Mouse (Mus musculus) forebrain, embryonic 13.5 days (tissue): ENCODE data around the gene Traf3. TPM values are rescaled to one million over a fixed set of nuclear protein-coding genes. Genes with fewer than 3 reads are reported as not detected.

Experiments
- ATAC-seq: fragments of 200-750 bp; cut with Nextera tagmentation; 2 replicates; pipeline ENCODE4 v1.8.0; 2017
- H3K27ac ChIP-seq: fragments of 300-500 bp; sonication (generic); 2 replicates; pipeline ENCODE4 v1.5.1; 2015; ENCODE audit warnings: inconsistent platforms, mild to moderate bottlenecking, moderate library complexity
- H3K27me3 ChIP-seq: fragments of 300-500 bp; sonication (generic); 2 replicates; pipeline ENCODE4 v1.6.1; 2015; ENCODE audit warnings: mild to moderate bottlenecking, inconsistent platforms
- H3K36me3 ChIP-seq: fragments of 300-500 bp; sonication (generic); 2 replicates; pipeline ENCODE4 v1.6.1; 2015; ENCODE audit warnings: mild to moderate bottlenecking, inconsistent platforms; ENCODE audit not compliant: poor library complexity, severe bottlenecking
- H3K4me1 ChIP-seq: fragments of 300-500 bp; sonication (generic); 2 replicates; pipeline ENCODE4 v1.6.1; 2015; ENCODE audit warnings: inconsistent platforms
- H3K4me2 ChIP-seq: fragments of 300-500 bp; sonication (generic); 2 replicates; pipeline ENCODE4 v1.6.1; 2015; ENCODE audit warnings: inconsistent platforms, mild to moderate bottlenecking, moderate library complexity
- H3K4me3 ChIP-seq: fragments of 300-500 bp; sonication (generic); 2 replicates; pipeline ENCODE4 v1.5.1; 2015; ENCODE audit warnings: mild to moderate bottlenecking, inconsistent platforms
- H3K9ac ChIP-seq: fragments of 300-500 bp; sonication (generic); 2 replicates; pipeline ENCODE4 v1.6.1; 2015; ENCODE audit warnings: mild to moderate bottlenecking, inconsistent platforms
- H3K9me3 ChIP-seq: fragments of 300-500 bp; sonication (generic); replicated peaks from 2 replicates; pipeline ENCODE4 v1.6.1; 2016; ENCODE audit warnings: inconsistent platforms
- WGBS: fragments of 180-500 bp; shearing (Covaris S2); methylation state at CpG from one replicate; pipeline ENCODE4 v1.1.7; 2015; 5-methylcytosine and 5-hydroxymethylcytosine counted together
- polyA plus RNA-seq: library from polyadenylated mRNA; unstranded; fragments of >200 nt; fragmentation: Nextera tagmentation; extraction: Ambion mirVana; gene quantifications from 2 replicates; pipeline ENCODE4 v1.2.1, GENCODE M21; 2015

Gene Traf3
- polyA plus RNA-seq, 1 experiment from 2014 or later, result 12.8 TPM

GRCm38 (mm10) chr12:111241916-111242315 is 75.7 kb downstream of the Traf3 start:
- no peak overlapping the region for H3K4me2 ChIP-seq
- H3K9ac ChIP-seq, result no peak overlapping the region
- H3K27ac ChIP-seq, result no peak overlapping the region
- no peaks in the 10 kb centered on the region for H3K27me3 ChIP-seq
- H3K36me3 ChIP-seq, result peaks cover 82% of the 10 kb centered on the region
- no peak overlapping the region for H3K4me3 ChIP-seq
- no peak for ATAC-seq
- H3K9me3 ChIP-seq, result no peaks in the 10 kb centered on the region
- WGBS, result 89% methylated on average over 6 of the region's 6 CpGs
- H3K4me1 ChIP-seq, result peaks cover 9% of the 10 kb centered on the region

DNA sequence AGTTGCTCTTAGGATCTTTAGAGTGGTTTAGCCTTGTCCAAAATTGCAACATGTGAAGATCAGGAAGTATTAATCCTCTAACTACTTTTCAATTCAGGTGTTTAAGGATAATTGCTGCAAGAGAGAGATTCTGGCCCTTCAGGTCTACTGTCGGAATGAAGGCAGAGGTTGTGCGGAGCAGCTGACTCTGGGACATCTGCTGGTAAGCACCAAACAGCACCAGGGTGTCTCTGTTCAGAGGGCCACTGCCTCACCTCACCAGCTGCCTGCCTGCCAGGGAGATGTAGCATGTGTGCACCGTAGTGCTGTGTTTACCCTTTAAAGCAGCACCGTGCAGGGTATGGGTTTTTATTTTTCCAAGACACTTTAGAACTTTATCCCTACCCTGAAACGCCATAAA is 76.2 kb downstream of the Traf3 start:
- Histone ChIP-seq H3K9me3 (no peaks in the 10 kb centered on the region), H3K4me1 (peaks cover 9% of the 10 kb centered on the region), H3K27me3 (no peaks in the 10 kb centered on the region), H3K9ac (no peak overlapping the region), H3K36me3 (peaks cover 86% of the 10 kb centered on the region), H3K4me3 (no peak overlapping the region), H3K4me2 (no peak overlapping the region), H3K27ac (no peak overlapping the region)
- ATAC-seq, result no peak
- WGBS, result 94% methylated on average over 5 of the region's 5 CpGs

- no peak overlapping the region for H3K4me3 ChIP-seq
- no peaks in the 10 kb centered on the region for H3K9me3 ChIP-seq
- H3K4me2 ChIP-seq, result no peak overlapping the region
- H3K27ac ChIP-seq, result no peak overlapping the region
- no peak overlapping the region for H3K9ac ChIP-seq
- peaks cover 86% of the 10 kb centered on the region for H3K36me3 ChIP-seq
- H3K4me1 ChIP-seq, result peaks cover 2% of the 10 kb centered on the region; the same call in 1 of the 2 replicates
- 96% methylated on average over 12 of the region's 12 CpGs for WGBS
- no peak for ATAC-seq
- H3K27me3 ChIP-seq, result no peaks in the 10 kb centered on the region
Measured at GRCm38 (mm10) chr12:111243733-111244132, 77.6 kb downstream of the Traf3 start.

DNA sequence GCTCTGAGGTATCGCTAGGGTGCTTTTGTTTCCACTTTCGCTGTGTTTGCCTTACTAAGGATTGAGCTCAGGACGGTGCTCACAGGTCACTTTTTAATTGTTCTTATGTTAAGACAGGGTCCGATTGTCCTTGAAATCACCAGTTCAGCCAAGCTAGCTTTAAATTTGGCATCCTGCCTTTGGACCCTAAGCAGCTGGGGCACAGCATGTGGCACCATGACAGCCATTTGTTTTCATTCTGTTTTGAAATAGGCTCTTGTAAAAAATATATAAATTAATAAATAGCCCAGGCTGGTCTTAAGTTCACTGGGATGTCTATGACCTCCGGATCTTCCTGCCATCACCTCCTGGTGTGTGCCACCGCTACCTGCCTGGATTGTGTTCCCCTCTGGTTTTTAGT is 78.9 kb downstream of the Traf3 start:
- H3K27me3 ChIP-seq, result no peaks in the 10 kb centered on the region
- no peak overlapping the region for H3K4me2 ChIP-seq
- WGBS, result 71% methylated on average over 6 of the region's 6 CpGs
- H3K9me3 ChIP-seq, result no peaks in the 10 kb centered on the region
- no peak for ATAC-seq
- H3K9ac ChIP-seq, result no peak overlapping the region
- no peaks in the 10 kb centered on the region for H3K4me1 ChIP-seq
- peaks cover 74% of the 10 kb centered on the region for H3K36me3 ChIP-seq
- H3K27ac ChIP-seq, result no peak overlapping the region
- H3K4me3 ChIP-seq, result no peak overlapping the region

DNA sequence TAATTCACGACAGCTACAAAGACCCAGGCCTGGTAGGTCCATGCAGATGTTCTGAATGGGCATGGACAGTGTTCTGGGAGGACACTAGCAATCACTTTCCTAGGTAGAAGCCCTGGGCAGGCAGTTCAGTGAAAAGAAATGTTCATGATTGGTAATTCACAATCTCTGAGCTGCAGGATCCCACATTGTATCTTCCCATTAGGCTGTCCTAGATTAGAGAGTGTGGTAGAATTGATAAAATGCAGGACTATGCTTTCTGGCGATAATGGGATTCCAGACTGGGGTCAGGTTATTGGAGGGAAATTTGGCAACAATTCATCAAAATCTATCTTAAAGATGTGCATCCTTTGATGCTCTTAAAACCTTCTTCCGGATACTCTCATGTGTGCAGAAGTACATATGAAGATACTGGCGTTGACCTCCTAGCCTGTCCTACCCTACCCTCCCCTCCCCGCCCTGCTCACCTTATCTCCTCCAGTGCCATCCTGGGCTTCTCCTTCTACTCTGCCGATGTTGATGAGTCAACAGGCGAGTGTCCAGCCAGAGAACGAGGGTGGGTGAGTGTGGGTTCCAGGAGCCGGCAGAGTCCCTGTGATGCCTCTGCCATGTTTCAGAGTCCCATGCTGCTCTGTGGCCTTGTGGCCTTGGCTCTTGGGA is 80.8 kb downstream of the Traf3 start:
- no peak overlapping the region for H3K27ac ChIP-seq
- no peak overlapping the region for H3K9ac ChIP-seq
- no peak for ATAC-seq
- 96% methylated on average over 9 of the region's 9 CpGs for WGBS
- H3K9me3 ChIP-seq, result no peaks in the 10 kb centered on the region
- no peaks in the 10 kb centered on the region for H3K27me3 ChIP-seq
- H3K4me1 ChIP-seq, result no peaks in the 10 kb centered on the region
- H3K36me3 ChIP-seq, result peaks cover 67% of the 10 kb centered on the region
- no peak overlapping the region for H3K4me2 ChIP-seq
- no peak overlapping the region for H3K4me3 ChIP-seq

- Histone ChIP-seq H3K27ac (no peak overlapping the region), H3K36me3 (peaks cover 61% of the 10 kb centered on the region), H3K4me1 (no peaks in the 10 kb centered on the region), H3K4me2 (no peak overlapping the region), H3K4me3 (no peak overlapping the region), H3K9me3 (no peaks in the 10 kb centered on the region), H3K27me3 (no peaks in the 10 kb centered on the region), H3K9ac (no peak overlapping the region)
- ATAC-seq, result no peak
- WGBS, result 61% methylated on average over 3 of the region's 3 CpGs
Measured at GRCm38 (mm10) chr12:111249095-111249494, 82.9 kb downstream of the Traf3 start.

GRCm38 (mm10) chr12:111250116-111250515 is 83.9 kb downstream of the Traf3 start:
- H3K4me1 ChIP-seq, result peaks cover 3% of the 10 kb centered on the region; the same call in 1 of the 2 replicates
- no peak overlapping the region for H3K4me2 ChIP-seq
- H3K4me3 ChIP-seq, result no peak overlapping the region
- no peak for ATAC-seq
- H3K27ac ChIP-seq, result no peak overlapping the region
- WGBS, result 88% methylated on average over 8 of the region's 8 CpGs
- no peak overlapping the region for H3K9ac ChIP-seq
- peaks cover 52% of the 10 kb centered on the region for H3K36me3 ChIP-seq
- H3K27me3 ChIP-seq, result no peaks in the 10 kb centered on the region
- no peaks in the 10 kb centered on the region for H3K9me3 ChIP-seq

DNA sequence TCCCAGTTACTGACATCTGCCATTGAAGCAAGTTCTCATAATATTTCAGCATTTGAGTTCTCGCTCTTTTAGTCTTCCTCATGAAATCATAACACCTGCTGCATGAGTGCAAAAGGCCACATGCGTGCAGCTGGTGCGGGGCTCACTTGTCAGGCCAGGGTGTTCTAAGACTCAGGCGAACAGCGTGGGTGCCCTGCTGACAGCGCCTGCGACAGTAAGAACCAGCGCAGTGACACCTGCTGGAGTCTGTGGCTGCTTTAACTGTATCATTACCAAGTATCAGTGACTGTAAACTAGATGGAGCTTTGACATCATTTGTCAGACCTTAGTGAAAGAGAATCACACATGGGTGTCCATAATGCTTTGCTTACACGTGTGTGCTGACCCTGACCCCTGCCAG is 85.1 kb downstream of the Traf3 start:
- H3K4me3 ChIP-seq, result no peak overlapping the region
- no peak overlapping the region for H3K9ac ChIP-seq

DNA sequence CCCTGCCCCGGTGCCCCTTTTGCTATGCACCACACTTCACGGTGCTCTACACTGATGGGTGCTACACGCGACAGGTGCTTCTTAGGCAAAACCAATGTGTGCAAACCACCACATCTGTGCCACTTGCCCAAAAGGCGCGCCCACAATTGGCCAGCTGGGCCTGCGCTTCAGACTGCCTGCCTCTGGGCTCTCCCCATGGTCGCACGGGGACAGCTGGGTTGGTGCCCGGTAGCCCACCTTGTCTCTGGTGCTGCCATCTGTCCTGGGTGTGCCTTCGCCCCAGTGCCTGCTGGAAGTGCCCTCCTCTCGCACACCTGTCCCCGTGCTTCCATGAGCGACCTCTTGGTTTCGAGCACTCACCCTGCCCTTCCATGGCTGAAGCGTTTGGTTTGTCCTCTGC is 97.5 kb downstream of the Traf3 start:
- Histone ChIP-seq H3K4me2 (no peak overlapping the region), H3K4me3 (no peak overlapping the region), H3K36me3 (peaks cover 54% of the 10 kb centered on the region), H3K9me3 (no peaks in the 10 kb centered on the region), H3K27me3 (peaks cover 2% of the 10 kb centered on the region; the same call in 1 of the 2 replicates), H3K9ac (no peak overlapping the region), H3K27ac (no peak overlapping the region), H3K4me1 (no peaks in the 10 kb centered on the region; the same call in 1 of the 2 replicates)
- no peak for ATAC-seq
- 96% methylated on average over 16 of the region's 16 CpGs for WGBS

More for the DNA sequence above, 85.1 kb downstream of the Traf3 start:
- Histone ChIP-seq H3K27me3 (no peaks in the 10 kb centered on the region), H3K4me1 (peaks cover 3% of the 10 kb centered on the region; the same call in 1 of the 2 replicates), H3K9me3 (no peaks in the 10 kb centered on the region), H3K4me2 (no peak overlapping the region), H3K36me3 (peaks cover 52% of the 10 kb centered on the region), H3K27ac (no peak overlapping the region)
- 74% methylated on average over 9 of the region's 9 CpGs for WGBS
- no peak for ATAC-seq

DNA sequence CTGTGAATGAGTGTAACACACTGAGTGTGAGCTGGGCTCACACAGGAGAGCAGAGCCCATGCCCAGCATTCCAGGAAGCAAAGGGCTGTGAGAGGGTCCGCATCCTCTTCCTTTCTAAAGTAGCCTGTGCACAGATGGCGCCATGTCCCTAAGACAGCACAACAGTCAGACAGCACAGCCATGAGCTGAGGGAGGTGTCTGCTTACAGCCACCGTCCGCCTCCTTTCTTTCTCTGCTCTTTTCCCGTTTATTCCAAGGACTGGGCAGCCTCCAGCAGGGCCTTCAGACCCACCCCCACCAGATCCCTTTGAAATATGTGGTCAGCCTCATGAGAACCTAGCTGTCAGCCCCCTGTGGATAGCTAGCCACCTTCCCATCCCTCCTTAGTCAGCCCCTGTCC is 99.0 kb downstream of the Traf3 start:
- H3K9ac ChIP-seq, result no peak overlapping the region
- H3K4me3 ChIP-seq, result no peak overlapping the region
- ATAC-seq, result no peak
- H3K4me2 ChIP-seq, result no peak overlapping the region
- WGBS, result 64% methylated on average over 5 of the region's 5 CpGs
- no peaks in the 10 kb centered on the region for H3K9me3 ChIP-seq
- H3K27me3 ChIP-seq, result peaks cover 16% of the 10 kb centered on the region
- no peak overlapping the region for H3K27ac ChIP-seq
- no peaks in the 10 kb centered on the region; the same call in 1 of the 2 replicates for H3K4me1 ChIP-seq
- peaks cover 43% of the 10 kb centered on the region for H3K36me3 ChIP-seq

DNA sequence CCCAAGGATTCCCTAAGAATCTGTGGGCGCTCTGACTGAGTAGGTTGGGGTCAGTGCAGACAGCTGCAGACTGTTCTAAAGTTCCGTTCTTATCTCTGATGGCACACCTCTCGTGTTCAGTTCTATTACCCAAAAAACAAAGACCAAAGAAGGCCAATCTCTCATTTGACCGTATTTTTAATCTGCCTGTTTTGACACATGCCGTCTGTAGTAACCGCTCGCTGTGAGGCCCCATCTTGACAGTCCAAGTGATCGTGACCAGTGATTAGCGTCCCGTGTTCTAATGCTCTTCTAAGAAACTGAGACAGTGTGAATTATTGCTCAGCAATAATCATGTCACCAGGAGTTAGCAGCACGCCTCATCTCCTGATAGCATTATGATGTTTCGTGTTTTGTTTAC is 100.4 kb downstream of the Traf3 start:
- Histone ChIP-seq H3K9ac (no peak overlapping the region), H3K4me1 (peaks cover 2% of the 10 kb centered on the region; the same call in 1 of the 2 replicates), H3K27ac (no peak overlapping the region), H3K4me3 (no peak overlapping the region), H3K27me3 (peaks cover 29% of the 10 kb centered on the region), H3K9me3 (no peaks in the 10 kb centered on the region), H3K4me2 (no peak overlapping the region), H3K36me3 (peaks cover 29% of the 10 kb centered on the region)
- ATAC-seq, result no peak
- WGBS, result 56% methylated on average over 12 of the region's 12 CpGs

GRCm38 (mm10) chr12:111267673-111268325 is 101.6 kb downstream of the Traf3 start:
- Histone ChIP-seq H3K36me3 (peaks cover 22% of the 10 kb centered on the region), H3K4me1 (peaks cover 2% of the 10 kb centered on the region; the same call in 1 of the 2 replicates), H3K4me3 (no peak overlapping the region), H3K27me3 (peaks cover 42% of the 10 kb centered on the region), H3K9me3 (no peaks in the 10 kb centered on the region), H3K27ac (no peak overlapping the region), H3K4me2 (no peak overlapping the region), H3K9ac (no peak overlapping the region)
- no peak for ATAC-seq
- 71% methylated on average over 4 of the region's 4 CpGs for WGBS
